Mouse (Mus musculus): ENCODE data around the gene Zfp354b.

Gene Zfp354b

GRCm38 (mm10) chr11:50931451-50931866, at the start of gene Zfp354b:
Gene Zfp354b, minus strand, starts transcription at chr11:50931633.
- peak; percentile 97 for DNase-seq (ENCODE audit: low spot score)

DNA sequence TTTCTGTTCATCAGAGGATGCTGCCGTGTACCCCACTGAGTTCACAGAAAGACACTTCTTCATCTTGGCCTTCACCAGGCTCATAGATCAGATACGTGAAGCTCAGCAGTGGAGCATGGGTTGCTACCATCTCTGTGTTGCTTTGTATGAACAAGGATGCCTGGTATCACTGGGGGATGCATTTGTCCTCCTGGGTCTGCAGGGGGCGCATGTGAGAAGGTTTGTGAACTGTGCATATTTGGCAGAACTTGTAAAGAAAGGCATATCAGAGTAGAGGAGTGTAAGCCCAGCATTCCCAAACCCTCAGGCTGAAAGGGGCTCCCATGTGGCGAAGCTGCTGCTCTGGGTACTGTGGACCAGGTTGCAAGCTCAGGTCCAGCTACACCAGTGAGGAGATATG, 45.8 kb upstream of the Zfp354b start:
- DNase-seq (ENCODE audit: low spot score), result peak; percentile 27

DNA sequence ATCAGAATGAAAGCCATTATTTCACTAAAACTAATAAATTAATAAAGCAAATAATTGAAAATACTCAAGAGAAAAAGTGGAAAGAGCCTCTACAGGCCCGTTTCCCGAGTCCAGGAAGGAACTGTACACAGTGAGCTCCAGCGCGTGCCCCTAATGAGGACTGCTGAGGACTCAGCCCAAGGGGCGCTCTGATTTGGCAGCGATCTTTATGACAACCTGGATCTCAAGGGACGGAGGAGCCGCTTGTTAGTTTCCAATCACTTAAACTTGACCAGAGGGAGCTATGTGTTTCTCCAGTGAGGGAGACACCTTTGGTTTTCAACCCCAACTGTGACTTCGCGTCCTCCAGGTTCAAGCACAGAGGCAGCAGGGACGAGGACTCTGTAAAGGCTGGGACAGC, 34.8 kb upstream of the Zfp354b start, which contains the start of gene Olfr1378:
Gene Olfr1378, plus strand, starts transcription at position 301 of the 400 bp plus-strand sequence.
- no peak for DNase-seq (ENCODE audit: low spot score)

DNA sequence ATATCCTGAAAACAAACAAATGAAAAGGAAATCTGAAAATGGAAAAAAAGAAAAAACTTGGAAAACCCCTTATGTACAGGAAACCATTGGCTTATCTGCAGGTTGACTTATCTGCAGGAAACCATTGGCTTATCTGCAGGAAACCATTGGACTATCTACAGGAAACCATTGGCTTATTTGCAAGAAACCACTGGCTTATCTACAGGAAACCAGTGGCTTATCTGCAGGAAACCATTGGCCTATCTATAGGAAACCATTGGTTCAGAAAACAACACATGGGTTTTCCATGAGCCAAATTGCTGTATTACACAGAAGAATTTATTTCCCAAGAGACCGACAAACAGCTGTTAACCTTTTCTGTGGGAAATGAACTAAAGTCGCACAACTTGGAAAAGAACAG, 33.5 kb upstream of the Zfp354b start:
- peak; percentile 14 for DNase-seq (ENCODE audit: low spot score)

DNA sequence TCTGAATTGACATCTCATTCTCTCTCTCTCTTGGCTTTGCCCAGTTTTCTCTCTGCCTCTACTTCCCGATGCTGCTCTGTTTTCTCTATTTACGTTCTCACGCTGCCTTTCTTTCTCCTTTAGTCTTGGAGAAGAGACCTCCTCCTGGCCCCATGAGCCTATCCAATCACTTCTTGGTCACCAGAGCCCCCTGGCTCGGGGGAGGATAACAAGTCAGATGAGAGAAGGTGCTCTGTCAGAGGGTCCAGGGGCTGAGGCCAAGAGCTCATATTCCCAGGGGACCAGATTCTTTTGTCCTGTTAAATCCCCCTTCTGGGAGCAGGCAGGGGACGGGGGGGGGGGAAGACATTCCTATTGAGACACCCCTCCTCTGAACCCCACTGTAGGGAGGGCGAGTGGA, 22.2 kb upstream of the Zfp354b start, which contains the start of gene Prop1:
Gene Prop1, minus strand, starts transcription at position 101 of the 400 bp plus-strand sequence.
- DNase-seq (ENCODE audit: low spot score), result no peak

DNA sequence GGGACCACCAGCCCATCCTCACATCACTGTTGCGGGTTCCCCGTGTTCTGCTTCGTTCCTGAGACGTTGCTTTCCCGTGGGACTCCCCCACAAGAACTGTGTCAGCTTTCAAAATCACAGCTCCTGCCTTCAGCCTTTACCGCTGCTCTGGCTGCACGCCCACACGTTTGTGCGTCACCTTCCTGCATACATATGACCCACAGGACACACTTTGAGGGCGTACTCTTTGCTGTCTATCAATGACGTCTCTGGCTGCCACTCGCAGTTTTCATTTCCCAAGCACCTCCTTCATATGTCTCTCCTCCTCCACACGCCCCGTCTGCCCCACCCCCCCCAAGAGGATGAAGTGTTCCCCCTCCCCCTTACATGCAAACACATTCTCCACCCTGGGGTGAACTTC, 20.9 kb upstream of the Zfp354b start:
- no peak for DNase-seq (ENCODE audit: low spot score)

- DNase-seq (ENCODE audit: low spot score), result no peak
Measured at GRCm38 (mm10) chr11:50943506-50943905, 12.1 kb upstream of the Zfp354b start, which contains the start of gene 4933414I15Rik. Gene 4933414I15Rik, minus strand, starts transcription at chr11:50943765.

GRCm38 (mm10) chr11:50942386-50942785, 11.0 kb upstream of the Zfp354b start:
- DNase-seq (ENCODE audit: low spot score), result no peak

GRCm38 (mm10) chr11:50939621-50940366, 8.4 kb upstream of the Zfp354b start:
- DNase-seq (ENCODE audit: low spot score), result peak; percentile 86

- DNase-seq (ENCODE audit: low spot score), result no peak
Measured at GRCm38 (mm10) chr11:50938435-50938834, 7.0 kb upstream of the Zfp354b start.

GRCm38 (mm10) chr11:50932040-50932439, 607 bp upstream of the Zfp354b start:
- no peak for DNase-seq (ENCODE audit: low spot score)

DNA sequence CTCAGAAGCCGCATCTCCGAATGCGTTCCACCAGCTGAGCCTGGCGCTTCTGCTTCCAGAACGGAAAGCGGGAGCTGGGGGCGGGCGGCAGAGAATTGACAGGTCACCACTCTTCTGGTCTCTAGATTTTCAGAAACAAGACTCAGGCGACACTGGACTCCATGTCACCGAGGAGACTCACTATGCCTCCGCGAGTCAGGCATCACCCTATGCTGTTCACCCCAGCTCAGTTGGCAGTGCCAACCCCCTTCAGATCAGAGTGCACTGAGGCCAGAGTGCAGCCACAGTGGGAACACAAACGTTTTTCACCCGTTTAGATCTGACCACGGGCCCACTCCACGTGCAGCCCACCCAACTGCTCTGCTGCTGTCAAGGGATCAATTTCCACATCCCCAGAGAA, 412 bp downstream of the Zfp354b start:
- no peak for DNase-seq (ENCODE audit: low spot score)

DNA sequence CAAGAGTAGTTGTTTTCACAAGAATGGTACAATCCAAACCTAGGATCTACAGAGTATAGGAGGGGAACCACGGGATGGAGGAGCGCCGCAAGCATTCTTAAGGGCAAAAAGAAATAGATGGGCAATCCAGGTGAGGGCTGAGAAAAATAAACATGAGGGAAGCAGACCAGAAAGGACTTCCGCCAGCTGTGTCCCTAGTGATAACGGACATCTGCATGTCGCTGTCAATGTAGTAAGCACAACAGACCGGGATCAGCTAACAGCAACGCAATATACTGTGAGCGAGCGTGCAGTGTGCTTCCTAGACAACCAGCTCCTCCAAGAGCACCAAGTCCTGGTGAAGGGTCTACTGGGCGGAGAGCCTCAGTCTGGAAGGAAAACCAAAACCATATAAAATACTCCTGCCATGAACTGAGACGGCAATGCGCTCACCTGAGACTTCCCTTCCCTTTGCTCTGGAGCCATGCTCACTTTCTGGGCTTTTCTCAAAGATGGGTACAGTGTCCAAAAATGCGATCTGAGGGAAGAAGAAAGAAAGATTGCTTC, 891 bp downstream of the Zfp354b start:
- peak; percentile 29 for DNase-seq (ENCODE audit: low spot score)

DNA sequence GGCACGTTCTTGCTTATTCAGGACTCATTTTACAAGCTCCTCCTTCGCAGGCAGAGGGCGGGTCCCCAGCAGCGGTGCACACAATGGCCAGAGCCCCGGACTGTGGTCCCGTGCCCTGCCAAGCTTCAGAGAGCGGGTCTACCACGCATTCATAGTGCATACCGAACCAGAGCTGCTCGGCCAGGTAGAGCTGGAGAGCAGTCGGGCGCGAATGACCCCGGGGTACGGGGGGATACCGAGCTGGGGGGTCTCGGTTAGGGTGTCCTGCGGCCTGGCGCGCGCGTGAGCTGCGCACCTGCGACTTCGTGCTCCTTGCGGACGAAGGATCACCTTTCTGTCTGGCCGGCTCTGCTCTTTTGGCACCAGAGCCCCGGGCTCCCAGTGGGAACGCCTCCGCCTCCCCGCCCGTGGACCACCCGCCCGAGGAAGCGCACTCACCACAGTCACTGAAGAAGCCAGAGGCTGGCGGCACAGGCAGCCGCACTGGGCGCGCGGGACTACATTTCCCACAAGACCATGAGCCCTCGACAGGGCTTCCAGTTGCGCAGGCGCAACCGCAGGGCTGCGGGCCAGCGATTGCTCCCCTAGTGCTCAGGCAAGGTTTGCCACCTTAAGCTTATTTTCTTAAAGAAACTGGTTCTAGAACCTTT, 15.6 kb downstream of the Zfp354b start, which contains the start of gene Zfp2:
Gene Zfp2, minus strand, starts transcription at position 495 of the 650 bp plus-strand sequence.
- DNase-seq (ENCODE audit: low spot score), result peak; percentile 94

- DNase-seq (ENCODE audit: low spot score), result no peak
Measured at GRCm38 (mm10) chr11:50914461-50914860, 17.0 kb downstream of the Zfp354b start.

GRCm38 (mm10) chr11:50913301-50913700, 18.1 kb downstream of the Zfp354b start:
- no peak for DNase-seq (ENCODE audit: low spot score)

- DNase-seq (ENCODE audit: low spot score), result no peak
Measured at GRCm38 (mm10) chr11:50908136-50908535, 23.3 kb downstream of the Zfp354b start.

DNA sequence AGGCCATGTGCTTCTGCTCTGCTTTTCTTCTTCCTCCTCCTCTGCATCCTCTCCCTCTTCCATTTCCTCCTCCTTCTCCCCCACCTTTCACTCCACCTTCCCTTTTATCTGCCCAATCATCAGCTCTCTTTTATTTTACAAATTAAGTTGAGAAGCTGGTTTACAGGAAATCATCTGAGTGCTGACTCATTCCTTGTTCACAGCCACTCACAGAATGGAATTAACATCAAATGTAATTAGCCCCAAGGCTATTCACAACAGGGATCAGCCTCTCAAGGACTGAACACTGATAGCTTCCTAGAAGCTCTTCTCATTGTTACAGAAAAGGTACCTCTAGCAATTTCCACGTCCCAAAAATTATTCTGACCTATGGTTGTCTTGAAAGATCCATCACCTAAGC, 34.1 kb downstream of the Zfp354b start:
- DNase-seq (ENCODE audit: low spot score), result no peak

DNA sequence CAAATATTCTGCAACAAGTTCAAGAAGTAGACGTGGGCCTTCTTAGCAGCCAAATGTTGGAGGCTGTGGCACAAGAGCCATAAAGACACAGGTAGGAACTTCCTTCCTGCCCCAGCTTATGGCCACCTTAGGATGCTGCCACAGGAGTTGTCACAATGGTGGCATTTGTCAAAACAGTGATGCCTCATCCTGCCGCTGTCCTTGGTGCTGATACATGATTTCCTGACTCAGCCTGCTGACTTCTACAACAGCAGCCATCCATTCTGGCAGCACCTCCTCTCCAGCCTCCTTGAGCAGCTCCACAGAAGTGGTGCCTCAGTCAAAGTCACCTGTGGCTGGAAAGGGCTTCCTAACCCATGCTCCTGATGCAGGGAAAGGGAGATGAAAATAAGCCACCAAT, 39.0 kb downstream of the Zfp354b start:
- DNase-seq (ENCODE audit: low spot score), result no peak

DNA sequence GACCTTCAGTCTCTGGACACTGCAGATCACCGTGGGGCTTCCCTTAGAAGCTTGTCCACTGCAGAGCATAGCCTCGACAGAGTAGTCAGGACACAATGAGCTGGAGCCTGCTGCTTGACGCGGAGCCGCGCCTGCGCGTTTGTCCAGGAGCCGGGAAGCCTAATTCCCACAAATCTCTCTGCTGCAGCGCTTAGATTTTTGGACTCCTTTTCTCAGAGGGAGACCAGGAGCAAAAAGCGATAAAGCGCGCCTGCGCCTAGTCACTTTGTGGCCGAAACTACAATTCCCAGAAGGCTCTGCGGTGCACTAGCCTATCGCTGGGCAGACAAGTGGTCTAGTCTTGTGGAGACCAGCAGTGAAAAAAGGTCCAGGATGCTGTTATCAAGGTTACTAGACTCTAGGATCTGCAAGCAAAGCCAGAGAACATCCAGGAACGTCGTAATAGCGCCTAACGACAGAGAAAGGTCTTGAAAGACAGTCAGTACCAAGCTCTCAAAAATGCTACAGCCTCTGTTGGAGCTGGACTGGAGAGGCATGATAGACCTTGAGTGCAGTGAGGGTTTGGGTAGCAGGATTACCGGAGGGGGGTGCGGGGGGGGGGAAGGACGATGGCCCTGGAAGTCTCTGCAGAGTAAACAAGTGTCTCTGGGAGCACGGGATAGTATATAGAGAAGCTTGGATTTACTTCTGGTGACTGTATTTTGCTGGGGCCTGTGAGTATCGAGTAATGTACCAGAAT, 43.9 kb downstream of the Zfp354b start, which contains the start of gene Zfp454:
Gene Zfp454, minus strand, starts transcription at position 262 of the 739 bp plus-strand sequence.
- peak; percentile 98 for DNase-seq (ENCODE audit: low spot score)

DNA sequence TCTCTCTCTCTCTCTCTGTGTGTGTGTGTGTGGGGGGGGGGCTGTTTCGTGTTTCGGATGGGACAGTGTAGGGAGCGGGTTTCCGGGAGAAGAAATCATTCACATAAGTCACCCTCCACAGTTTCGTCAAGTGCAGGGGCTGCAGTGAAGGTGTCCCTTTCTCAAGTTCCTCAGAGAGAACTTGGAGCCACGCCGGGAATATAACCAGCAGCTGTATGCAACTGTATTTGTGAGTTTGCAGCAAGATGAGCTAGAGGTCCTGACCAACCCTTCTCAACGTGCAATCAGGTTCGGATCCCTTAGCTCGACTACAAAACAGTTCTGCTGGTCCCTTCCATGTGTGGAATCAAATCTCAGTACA, 44.5 kb downstream of the Zfp354b start:
- no peak for DNase-seq (ENCODE audit: low spot score)

Data from embryo, embryonic 10.5 days (tissue).